Mouse (Mus musculus) embryonic fibroblast, embryonic 13.5 days (primary cell): ENCODE results near the gene Rbms3. TPM values are rescaled to one million over a fixed set of nuclear protein-coding genes. Genes with fewer than 3 reads are reported as not detected.

Experiments used
- H3K27ac ChIP-seq: 2 replicates; pipeline ENCODE4 v1.5.1; 2012; ENCODE audit warnings: low read length, control low read depth, inconsistent platforms; ENCODE audit not compliant: insufficient read depth
- H3K4me1 ChIP-seq: 2 replicates; pipeline ENCODE4 v1.6.1; 2011; ENCODE audit warnings: low read length; ENCODE audit not compliant: control insufficient read depth, insufficient read depth
- H3K4me3 ChIP-seq: 2 replicates; pipeline ENCODE4 v1.5.1; 2011; ENCODE audit warnings: mild to moderate bottlenecking, control low read depth, low read length; ENCODE audit not compliant: insufficient read depth
- CTCF ChIP-seq: IDR thresholded peaks from 2 replicates; pipeline ENCODE4 v1.5.1; 2011; ENCODE audit warnings: mild to moderate bottlenecking, control low read depth, low read length, moderate library complexity, borderline replicate concordance; ENCODE audit not compliant: insufficient read depth
- POLR2A ChIP-seq: IDR thresholded peaks from 2 replicates; pipeline ENCODE4 v1.6.1; 2011; ENCODE audit warnings: low read depth, mild to moderate bottlenecking, control low read depth, low read length, moderate library complexity
- polyA plus RNA-seq: library from polyadenylated mRNA; stranded (reverse); fragments of >200 nt; gene quantifications from 2 replicates; pipeline ENCODE4 v1.2.4, GENCODE M21; 2011; ENCODE audit warnings: low read depth; ENCODE audit not compliant: missing spikeins, insufficient read length

The Rbms3 gene
- polyA plus RNA-seq, 1 experiment, result 114 TPM

GRCm38 (mm10) chr9:117212023-117212422, 417.7 kb downstream of the Rbms3 start:
- Histone ChIP-seq H3K27ac (no peak overlapping the region), H3K4me1 (peaks cover 15% of the 10 kb centered on the region), H3K4me3 (no peak overlapping the region)
- TF ChIP-seq POLR2A, result no peak
- no peak for TF ChIP-seq CTCF

GRCm38 (mm10) chr9:117210344-117210743, 419.4 kb downstream of the Rbms3 start:
- H3K27ac ChIP-seq, result no peak overlapping the region
- H3K4me3 ChIP-seq, result no peak overlapping the region
- H3K4me1 ChIP-seq, result peaks cover 15% of the 10 kb centered on the region
- no peak for TF ChIP-seq POLR2A
- TF ChIP-seq CTCF, result no peak

GRCm38 (mm10) chr9:117205395-117205794, 424.3 kb downstream of the Rbms3 start:
- no peak for TF ChIP-seq CTCF
- no peak for TF ChIP-seq POLR2A
- no peak overlapping the region for H3K27ac ChIP-seq
- peaks cover 10% of the 10 kb centered on the region for H3K4me1 ChIP-seq
- H3K4me3 ChIP-seq, result no peak overlapping the region

GRCm38 (mm10) chr9:117200067-117200658, 429.6 kb downstream of the Rbms3 start:
- Histone ChIP-seq H3K27ac (no peak overlapping the region), H3K4me1 (peaks cover 3% of the 10 kb centered on the region; the same call in 1 of the 2 replicates), H3K4me3 (no peak overlapping the region)
- no peak for TF ChIP-seq CTCF
- TF ChIP-seq POLR2A, result no peak

- Histone ChIP-seq H3K4me3 (no peak overlapping the region), H3K4me1 (peaks cover 11% of the 10 kb centered on the region), H3K27ac (peak overlapping the region; percentile 55)
- TF ChIP-seq CTCF (no peak), POLR2A (no peak)
These were observed 432.2 kb downstream of the Rbms3 start for GRCm38 (mm10) chr9:117197531-117197930.

GRCm38 (mm10) chr9:117192565-117193540, 436.9 kb downstream of the Rbms3 start:
- H3K27ac ChIP-seq, result peak overlapping the region; percentile 93
- H3K4me3 ChIP-seq, result no peak overlapping the region
- TF ChIP-seq POLR2A (peak; percentile 30; the same call in 1 of the 2 replicates), CTCF (no peak)
- peaks cover 11% of the 10 kb centered on the region for H3K4me1 ChIP-seq

- Histone ChIP-seq H3K4me1 (peaks cover 17% of the 10 kb centered on the region), H3K27ac (peak overlapping the region; percentile 93), H3K4me3 (no peak overlapping the region)
- no peak for TF ChIP-seq POLR2A
- TF ChIP-seq CTCF, result no peak
These were observed 437.6 kb downstream of the Rbms3 start for GRCm38 (mm10) chr9:117192093-117192492.

- Histone ChIP-seq H3K4me1 (peaks cover 13% of the 10 kb centered on the region), H3K27ac (no peak overlapping the region), H3K4me3 (no peak overlapping the region)
- TF ChIP-seq CTCF (no peak), POLR2A (no peak)
These were observed 441.3 kb downstream of the Rbms3 start for GRCm38 (mm10) chr9:117188406-117188805.

GRCm38 (mm10) chr9:117187116-117188034, 442.3 kb downstream of the Rbms3 start:
- TF ChIP-seq CTCF (no peak), POLR2A (no peak)
- H3K4me1 ChIP-seq, result peaks cover 9% of the 10 kb centered on the region

GRCm38 (mm10) chr9:117180658-117181057, 449.1 kb downstream of the Rbms3 start:
- Histone ChIP-seq H3K27ac (no peak overlapping the region), H3K4me1 (peaks cover 24% of the 10 kb centered on the region), H3K4me3 (no peak overlapping the region)
- no peak for TF ChIP-seq CTCF
- TF ChIP-seq POLR2A, result no peak

More at GRCm38 (mm10) chr9:117187116-117188034, 442.3 kb downstream of the Rbms3 start:
- H3K27ac ChIP-seq, result peak overlapping the region; percentile 64; the same call in 1 of the 2 replicates
- H3K4me3 ChIP-seq, result no peak overlapping the region
